Mouse (Mus musculus): ENCODE measurements at regions not wholly inside any gene's neighbourhood (a gene's known extent, or its start where the extent isn't known, plus 50 kb on each side); places are given as distances from the start of the nearest gene placed in this dataset.

DNA sequence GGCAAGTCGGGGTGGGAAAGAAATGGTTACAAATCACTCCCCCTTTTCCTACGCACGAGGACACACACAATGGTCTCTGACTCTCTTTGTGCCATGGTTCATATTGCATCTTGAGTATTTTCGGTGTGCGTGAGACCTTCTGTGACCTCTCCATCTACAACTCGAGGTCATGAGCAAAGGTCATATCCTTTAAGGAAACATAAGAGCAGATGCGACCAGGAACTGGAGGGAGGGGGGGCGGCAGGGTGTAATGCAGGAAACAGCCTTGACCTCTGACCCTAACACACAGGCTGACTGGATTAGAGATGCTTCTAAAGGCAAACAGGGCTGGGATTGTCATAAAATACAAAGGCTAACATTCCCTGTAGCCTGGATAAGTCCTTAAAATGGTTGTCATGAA lies 450.7 kb upstream of the Gm10131 start:
- no peak for DNase-seq (ENCODE audit: low spot score in 2 of 2)

DNA sequence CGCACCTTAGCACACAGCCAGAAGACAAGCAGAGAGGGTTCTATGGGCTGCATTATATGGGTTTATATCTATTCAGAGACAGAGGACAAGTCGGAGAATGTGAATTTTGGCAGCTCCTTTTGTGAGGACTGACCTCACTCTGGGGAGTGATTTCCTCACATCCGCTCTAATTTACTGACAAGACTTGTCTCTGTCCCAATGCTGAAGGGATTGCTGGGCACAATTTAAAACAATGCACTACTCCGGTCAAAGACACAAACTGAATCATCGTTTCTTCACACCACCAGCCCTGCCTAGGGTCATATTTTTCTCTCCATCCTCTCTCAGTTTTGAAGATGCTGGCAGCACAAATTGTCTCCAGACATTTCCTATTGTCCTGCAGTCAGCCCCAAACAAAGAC lies 438.2 kb upstream of the Gm10131 start:
- DNase-seq (ENCODE audit: low spot score in 2 of 2): no peak

DNA sequence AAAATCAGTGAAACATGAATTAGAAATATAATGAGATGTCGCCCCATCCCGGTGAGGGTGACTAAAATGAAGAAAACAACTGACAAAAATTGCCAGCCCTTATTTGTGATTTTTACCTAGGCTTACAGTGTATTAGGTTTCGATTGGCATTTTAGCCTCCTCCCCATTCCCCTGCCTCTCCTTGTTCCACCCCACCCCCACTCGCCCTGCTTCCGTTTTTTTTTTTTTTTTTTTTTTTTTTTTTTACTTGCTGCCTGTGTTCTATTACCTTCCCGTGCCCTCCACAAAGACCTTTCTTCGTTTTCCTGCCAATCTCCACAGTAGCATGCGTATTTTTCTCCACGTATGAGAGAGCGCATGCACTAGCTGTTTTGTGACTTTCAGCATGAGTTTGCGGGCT lies 435.3 kb upstream of the Gm10131 start:
- no peak for DNase-seq (ENCODE audit: low spot score in 2 of 2)

DNA sequence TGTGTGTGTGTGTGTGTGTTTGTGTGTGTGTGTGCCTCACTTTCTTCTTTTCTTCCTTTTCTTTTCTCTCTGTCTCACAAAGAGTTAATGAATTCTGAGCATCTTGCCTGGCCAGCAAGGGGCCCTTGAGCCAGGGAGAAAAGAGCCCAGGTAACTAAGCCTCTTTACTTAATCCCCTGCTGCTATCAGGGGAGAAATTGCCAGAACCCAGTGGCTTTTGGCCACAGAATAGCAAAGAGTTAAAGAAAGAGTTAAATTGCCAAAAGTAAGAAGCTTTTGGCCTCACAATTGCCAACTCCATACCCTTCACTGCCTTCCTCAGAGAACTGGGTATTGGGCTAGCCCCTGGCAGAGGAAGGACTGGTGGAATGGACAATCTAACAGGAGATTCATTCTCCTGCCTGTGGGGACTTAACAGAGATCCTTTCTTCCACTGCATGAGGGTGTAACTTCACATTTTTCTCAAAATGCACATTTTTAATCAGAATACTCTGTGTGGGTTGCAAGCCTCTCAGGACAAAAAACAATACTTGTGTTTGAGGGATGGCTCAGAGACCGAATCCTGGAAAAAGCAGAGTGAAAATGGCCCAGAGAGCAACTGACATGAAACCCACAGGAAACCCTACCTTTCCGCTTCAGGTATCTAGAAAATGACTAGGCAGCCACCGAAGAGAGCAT lies 431.0 kb upstream of the Gm10131 start:
- no peak for DNase-seq (ENCODE audit: low spot score in 2 of 2)

DNA sequence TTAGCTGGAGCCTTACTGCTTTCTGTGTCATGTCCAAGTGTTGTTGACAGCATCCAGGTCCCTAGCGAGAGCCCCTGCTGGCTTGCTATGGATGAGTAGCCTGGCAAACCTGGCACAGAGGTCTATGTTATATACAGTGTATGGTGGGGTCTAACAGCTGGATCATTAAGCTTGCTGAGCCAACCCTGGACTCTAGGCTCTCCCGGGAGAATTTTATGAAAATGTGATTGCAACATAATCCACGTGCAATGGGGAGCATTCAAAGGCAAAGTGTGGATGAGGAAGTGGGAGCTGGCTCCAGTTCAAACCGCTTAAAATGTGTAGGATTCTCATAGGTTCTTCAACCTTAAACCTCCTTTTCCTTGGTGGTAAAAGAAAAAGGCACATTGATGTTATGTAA lies 427.7 kb upstream of the Gm10131 start:
- DNase-seq (ENCODE audit: low spot score in 2 of 2): no peak

DNA sequence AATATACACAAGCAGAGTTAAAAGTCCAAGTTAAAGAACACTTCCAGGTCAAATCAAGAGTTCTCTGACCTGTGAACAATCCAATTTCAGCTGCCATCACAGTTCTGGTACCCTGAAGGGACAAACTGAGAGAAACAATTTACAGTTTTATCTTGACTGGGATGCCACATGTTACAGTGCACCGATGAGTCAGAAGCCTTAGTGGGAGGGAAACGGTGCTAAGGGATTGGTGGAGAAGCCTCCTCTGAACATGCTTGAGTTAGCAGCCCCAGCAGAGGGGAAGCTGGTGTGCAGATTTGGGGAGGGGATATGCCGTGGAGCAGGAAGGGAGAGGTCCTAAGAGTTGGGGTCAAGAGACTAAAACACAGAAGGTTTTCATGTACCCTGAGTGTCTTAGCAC lies 423.9 kb upstream of the Gm10131 start:
- DNase-seq (ENCODE audit: low spot score in 2 of 2): no peak

DNA sequence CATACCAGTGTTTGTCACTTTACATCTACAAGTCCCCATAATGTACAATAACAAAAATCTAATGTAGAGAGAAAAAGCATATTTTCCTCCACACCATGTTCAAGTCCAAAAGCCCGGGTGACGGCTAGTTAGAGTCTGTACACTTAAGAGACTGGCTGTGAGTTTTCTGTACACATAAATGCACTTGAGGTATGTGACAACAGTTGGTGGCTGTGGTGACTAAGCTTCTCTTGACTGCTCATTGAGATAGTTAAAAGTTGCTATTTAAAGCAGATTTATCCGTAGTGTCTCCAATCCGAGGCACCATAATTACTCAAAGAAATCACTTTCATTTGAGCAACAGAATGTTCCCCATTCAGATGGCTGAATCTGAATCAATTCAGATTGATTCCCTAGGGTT lies 421.9 kb upstream of the Gm10131 start:
- DNase-seq (ENCODE audit: low spot score in 2 of 2): no peak

DNA sequence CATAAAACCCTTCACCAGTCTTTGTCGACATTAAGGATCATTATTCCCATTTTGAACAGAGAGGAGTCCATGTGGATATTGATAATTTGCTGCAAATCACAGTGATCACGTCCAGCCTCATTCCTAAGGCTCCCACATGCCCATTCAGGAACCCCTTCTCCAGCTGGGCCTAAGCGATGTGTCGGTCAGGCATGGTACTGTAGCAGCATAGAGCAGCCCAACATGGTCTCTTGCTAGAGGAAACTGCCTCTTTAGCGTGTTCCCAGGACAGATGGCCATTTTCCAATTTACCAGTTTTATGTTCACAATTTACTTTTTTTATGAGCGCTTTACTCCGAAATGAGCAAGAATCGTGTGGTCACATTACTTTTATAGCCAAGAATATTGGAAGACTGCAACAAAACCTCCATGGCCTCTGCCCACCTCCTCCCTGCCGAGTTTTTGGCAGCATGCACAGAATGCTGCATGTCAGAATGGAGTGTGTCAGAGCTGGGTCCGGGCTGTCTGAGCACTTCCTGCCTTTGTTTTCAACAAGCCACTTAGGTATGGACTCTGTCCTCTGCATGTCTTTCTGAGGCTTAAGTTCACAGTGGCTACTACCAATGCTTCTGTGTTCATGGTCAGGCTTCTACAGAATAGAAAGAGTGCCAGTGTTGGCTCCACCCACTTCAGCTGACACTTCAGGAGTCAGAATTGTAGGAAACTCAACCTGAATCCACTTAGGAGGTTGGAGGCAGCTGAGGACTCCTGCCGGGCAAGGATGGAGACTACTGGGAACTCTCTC lies 419.6 kb upstream of the Gm10131 start:
- no peak for DNase-seq (ENCODE audit: low spot score in 2 of 2)

DNA sequence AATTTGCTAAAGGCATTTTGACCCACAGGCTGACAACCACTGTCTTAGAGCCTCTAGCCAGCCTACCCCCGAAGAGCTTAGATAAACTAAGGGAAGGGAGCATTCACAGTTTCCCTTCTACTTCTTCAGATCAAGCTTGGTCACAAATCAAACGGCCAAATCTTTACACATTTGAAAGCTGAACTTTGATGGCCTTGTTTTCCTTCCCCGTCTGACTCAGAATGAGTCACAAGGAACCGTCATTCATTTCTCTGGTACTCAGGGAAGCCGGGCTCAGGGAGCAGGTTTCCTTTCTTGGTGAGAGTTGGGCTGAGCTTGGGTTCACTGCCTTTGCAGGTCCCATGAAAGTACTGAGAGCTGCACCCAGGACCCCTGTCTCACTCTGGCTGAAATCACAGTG lies 418.5 kb upstream of the Gm10131 start:
- no peak for DNase-seq (ENCODE audit: low spot score in 2 of 2)

DNA sequence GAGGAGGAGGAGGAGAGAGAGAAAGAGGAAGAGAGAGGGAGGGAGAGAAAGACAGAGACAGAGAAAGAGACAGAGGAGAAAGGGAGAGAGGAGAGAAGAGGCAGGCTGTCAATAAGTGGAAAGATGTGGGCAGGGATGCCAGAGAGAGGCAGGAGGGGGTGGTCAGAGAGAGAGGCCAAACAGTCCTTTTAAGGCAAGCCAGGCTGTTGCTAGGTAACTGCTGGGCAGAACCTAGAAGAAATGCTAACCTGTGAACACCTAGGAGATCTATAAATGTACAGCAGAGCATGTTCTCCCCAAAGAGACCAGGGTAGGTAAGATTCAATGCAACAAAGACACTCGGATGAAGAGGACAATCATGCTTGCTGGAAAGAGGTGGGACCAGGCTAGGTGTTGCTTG lies 417.9 kb upstream of the Gm10131 start:
- no peak for DNase-seq (ENCODE audit: low spot score in 2 of 2)

DNA sequence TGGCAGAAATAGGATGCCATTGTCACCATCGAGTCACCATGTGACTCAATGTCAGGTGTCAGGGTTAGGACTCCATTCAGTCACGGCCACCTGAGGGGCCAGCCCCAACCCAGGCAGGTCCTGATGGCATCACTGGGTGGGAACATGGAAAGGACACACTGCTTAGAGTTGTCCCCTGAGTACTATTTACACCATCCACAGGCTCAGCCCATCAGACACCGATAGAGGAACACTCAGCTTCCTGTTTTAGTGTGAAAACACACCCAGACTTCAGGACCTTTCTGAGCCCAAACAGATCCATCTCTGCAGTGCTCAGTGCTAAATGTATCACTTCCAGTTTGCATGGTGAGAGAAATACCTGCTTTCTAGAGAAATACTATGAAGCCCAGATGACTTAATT lies 416.7 kb upstream of the Gm10131 start:
- no peak for DNase-seq (ENCODE audit: low spot score in 2 of 2)

DNA sequence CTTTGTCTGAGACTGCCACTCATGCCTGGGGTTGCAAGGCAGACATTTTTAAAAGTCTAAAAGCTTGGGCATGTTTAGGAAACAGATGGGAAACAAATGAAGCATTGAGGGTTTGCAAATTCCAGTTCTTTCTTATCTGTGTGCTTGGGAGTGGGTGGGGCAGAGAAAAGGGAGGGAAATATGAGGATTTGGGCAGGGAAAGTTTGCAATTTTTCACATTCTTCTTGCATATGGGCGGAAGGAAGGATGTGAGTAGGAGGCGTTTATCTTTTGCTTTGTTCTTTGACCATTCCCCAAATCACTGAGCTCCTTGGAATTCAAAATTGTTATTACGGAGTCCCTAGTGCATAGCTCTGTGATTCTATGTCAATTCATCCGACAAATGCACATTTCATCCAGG lies 413.7 kb upstream of the Gm10131 start:
- DNase-seq (ENCODE audit: low spot score in 2 of 2): no peak

DNA sequence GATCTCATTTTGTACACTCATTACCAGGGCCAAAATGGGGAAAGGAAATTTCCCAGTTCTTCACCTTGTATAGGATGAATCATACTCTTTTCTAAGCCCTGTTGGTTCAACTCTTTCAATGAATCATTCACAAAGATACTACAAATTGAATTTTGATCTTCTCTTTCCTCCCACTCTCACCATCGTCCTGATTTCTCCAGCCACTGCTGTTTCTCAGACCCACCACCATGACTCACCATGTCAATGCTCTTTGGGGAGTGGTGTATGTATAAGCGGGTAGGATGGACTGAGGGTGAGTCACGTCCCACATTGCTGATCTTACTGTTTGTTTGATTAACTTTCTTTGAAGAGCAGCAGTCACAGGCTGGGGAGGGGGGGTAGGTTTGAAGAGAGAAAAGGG lies 412.3 kb upstream of the Gm10131 start:
- DNase-seq (ENCODE audit: low spot score in 2 of 2): no peak

DNA sequence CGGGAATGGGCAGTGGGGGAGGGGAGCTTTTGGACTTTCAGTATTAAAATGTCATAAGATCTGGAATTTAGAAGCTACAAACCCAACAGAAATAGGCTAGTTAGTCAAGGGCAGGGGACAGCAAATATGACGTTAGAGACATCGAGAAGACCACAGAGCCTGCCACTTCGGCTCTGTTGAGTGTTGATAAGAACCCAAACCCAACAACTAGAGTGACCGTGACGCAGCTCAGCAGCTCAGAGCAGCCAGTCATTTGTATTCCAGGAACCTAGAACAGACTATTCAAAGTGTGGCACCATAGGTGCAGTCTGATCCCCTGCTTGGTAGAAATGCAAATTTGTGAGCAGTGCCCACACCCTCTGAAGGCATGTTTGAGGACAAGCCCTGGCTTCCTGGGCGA lies 409.8 kb upstream of the Gm10131 start:
- DNase-seq (ENCODE audit: low spot score in 2 of 2): no peak

DNA sequence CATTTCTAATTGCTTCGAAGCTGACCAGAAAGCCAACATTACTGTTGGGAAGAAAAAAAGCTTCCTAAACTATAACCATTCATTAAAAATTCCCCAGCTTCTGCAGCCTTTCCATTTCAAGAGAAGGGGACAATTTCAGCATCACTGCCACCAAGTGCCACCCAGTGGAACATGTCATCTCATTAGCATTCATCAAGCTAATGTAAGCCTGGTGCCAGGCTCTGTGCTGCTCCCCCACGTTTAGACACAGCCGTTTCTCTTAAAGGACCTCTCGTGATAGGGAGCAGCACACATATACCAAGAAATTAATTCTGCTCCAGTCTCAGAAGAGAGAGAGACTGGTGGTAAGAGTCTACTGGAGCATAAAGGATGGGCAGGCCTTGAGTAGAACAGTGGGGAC lies 409.1 kb upstream of the Gm10131 start:
- no peak for DNase-seq (ENCODE audit: low spot score in 2 of 2)

DNA sequence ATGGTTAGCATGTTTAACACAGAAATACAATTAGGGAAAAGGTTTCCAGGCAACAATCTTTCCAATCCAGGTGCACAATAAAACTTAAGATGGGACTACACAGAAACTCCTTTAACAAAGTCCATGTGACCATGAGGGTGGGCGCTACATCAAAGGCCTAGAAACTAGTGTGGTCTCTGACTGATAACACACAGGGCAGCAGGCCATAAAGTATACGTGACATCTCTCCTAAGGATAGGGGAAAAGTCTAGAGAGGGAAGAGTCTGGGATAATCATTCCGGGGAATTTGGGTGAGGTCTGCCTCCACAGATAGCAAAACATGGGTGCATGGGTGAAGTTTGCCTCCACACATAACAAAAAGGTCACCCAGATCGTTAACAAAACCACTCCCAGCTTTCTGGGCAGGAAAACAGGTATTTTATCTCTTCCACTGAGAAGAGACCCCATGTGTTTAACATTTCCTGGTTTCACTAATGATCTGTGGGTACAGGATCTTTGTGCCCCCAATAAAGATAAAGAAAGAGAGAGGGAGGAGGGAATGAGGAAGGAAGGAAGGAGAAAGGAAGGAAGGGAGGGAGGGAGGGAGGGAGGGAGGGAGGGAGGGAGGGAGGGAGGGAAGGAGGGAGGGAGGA lies 402.0 kb upstream of the Gm10131 start:
- no peak for DNase-seq (ENCODE audit: low spot score in 2 of 2)

DNA sequence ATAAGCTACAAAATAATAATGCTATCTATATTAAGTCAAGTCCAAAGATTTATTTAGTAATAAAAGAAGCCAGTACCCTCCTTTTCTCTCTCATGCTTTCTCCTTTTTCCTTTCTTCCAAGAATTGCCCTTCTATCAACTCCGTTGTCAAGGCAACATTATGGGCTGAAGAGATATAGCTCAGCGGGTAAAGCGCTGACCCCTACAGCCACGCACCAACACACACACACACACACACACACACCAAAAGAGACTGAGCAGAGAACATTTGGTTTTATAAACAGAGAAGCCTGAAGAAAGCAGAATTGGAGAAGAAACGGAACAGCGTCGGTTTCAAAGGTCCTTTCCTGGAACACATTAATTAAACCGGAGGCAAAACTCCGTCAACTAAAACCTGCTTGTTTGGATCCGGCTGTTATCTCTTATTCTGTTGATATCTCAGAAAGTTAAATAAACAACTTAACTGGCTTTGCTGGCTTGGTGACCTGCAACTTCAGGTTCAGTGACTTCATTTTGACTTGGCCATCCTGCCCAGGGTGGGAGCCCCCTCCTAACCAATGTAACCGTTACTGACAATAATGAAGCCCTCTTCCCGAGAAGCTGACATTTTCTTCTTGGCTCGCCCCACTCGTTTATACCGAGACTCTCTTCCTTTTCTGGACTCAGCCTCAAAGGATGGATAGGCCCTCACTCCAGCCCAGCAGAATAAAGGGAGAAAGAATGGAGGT lies 394.5 kb upstream of the Gm10131 start:
- DNase-seq (ENCODE audit: low spot score in 2 of 2): no peak

DNA sequence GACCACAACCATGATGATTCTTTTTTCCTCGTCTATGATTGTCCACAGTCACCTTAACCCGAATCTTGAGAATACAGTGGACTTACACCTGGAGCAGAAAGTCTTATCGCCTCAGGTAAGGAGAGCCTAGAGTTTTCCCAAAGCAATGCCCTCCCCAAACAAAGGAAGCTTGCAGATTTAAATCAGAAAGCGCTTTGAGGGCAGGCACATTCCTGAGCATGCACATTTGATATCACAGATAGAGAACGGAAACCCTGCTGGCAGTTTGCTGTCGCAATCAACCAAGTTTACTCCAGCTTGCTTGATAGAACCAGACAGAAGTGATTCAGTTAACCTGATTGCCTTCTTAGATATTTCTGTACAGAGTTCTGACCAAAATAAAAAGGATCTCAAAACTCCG lies 393.6 kb upstream of the Gm10131 start:
- no peak for DNase-seq (ENCODE audit: low spot score in 2 of 2)

DNA sequence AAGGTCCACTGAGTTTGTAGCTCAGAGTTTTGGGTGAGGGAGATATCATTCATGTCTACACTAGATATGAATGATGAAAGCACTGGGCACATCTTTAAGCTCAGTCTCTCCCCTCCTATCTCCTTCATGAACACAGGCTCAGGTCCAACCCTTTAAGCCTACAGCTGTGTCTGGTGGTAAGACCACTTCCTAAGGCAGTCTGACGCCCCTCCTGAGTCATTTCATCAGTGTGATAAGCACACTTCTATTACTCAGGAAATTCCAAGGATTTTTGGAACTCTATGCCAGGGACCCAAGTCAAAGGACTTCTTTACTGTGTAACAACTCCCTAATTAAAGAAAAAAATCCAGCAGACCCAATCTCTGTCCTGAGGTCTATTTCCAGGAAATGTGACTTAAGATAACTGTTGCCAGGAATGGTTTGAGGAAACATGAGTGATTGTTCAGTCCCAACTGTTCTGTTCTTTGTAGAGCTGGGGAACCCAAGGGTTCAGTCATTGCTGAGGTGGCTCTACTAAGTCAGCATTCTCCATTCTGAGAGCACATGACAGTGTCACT lies 391.1 kb upstream of the Gm10131 start:
- DNase-seq (ENCODE audit: low spot score in 2 of 2): no peak

DNA sequence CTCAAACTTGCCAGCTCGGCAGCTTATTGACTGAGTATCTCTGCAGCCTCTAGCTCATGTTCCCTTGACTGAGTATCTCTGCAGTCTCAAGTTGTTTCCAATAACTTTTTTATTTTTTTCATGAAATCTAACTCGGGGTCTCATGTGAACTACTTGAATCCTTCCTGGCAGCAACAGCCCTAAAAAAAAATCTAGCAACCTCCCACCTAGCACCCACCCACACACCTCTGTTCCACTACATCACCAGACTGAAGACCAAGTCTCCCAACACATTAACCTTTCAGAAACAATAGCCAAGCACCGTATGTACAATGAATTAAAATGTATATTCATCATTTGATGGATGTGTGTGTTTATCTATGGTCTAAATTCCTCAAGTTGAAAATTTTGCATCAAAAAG lies 387.7 kb upstream of the Gm10131 start:
- DNase-seq (ENCODE audit: low spot score in 2 of 2): no peak

DNA sequence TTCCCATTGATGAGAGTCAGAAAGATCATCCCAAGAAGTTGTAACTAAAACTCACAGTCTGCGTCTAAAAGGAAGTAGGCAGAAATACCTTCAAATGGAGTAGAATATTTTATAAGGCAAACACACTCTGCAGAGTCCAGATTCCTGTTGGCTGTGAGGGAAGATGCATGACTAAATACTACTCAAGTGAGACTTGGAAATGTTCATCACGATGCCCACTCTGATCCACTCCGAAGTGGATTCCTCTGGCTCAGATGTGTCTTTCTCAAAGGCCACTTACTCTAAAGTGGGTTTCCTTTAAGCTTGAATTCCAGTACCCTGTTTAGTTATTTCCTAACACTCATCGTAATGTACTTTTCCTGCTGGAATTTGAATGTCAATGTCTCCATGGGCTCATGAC lies 385.2 kb upstream of the Gm10131 start:
- no peak for DNase-seq (ENCODE audit: low spot score in 2 of 2)

DNA sequence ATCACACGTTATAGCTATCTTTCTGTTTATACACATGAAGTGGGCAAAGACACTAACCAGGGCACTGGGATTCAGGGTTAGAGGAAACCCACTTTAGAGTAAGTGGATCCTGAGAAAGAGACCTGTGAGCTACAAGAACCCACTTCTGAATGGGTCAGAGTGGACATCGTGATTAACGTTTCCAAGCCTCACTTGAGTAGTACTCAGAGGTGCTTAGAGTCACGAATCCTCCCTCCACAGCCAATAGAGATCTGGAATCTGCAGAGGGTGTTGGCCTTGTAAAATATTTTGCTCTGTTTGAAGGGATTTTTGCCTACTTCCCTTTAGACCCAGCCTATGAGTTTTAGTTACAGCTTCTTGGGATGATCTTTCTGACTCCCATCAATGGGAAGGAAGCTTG lies 384.4 kb upstream of the Gm10131 start:
- no peak for DNase-seq (ENCODE audit: low spot score in 2 of 2)

Data from spleen, postnatal 36 days (tissue).